Mouse (Mus musculus) MEL (cell line): ENCODE data around the gene Rps28. TPM values are rescaled to one million over a fixed set of nuclear protein-coding genes. Genes with fewer than 3 reads are reported as not detected.

Experiments used
- DNase-seq: peaks from one replicate; pipeline ENCODE4 v3.0.0; 2011; ENCODE audit warnings: low read depth, low spot score
- H3K27ac ChIP-seq: 2 replicates; pipeline ENCODE4 v1.5.1; 2012; ENCODE audit warnings: low read depth, mild to moderate bottlenecking, control low read depth, low read length, moderate library complexity; ENCODE audit not compliant: control insufficient read depth
- H3K27me3 ChIP-seq, 2 experiments: fragments of 150-350 bp in 1 of 2; sonication (generic) in 1 of 2; 2 replicates each; pipeline ENCODE4 v1.6.1; 2012; ENCODE audit warnings: low read length in 2 of 2, mild to moderate bottlenecking in 2 of 2, improper control_type of control experiment in 1 of 2, moderate library complexity in 1 of 2; ENCODE audit not compliant: insufficient read depth in 2 of 2, control insufficient read depth in 1 of 2
- H3K36me3 ChIP-seq, 2 experiments: 2 replicates each; pipeline ENCODE4 v1.6.1; 2012 to 2014; ENCODE audit warnings: low read length in 2 of 2, improper control_type of control experiment in 1 of 2, inconsistent platforms in 1 of 2, mild to moderate bottlenecking in 1 of 2; ENCODE audit not compliant: insufficient read depth in 2 of 2, control insufficient read depth in 1 of 2
- H3K4me1 ChIP-seq, 2 experiments: fragments of 150-350 bp in 1 of 2; sonication (generic) in 1 of 2; 2 replicates each; pipeline ENCODE4 v1.6.1; 2012; ENCODE audit warnings: low read length in 2 of 2, improper control_type of control experiment in 1 of 2, mild to moderate bottlenecking in 1 of 2; ENCODE audit not compliant: insufficient read depth in 2 of 2, control insufficient read depth in 1 of 2
- H3K4me3 ChIP-seq, 2 experiments: fragments of 150-350 bp in 1 of 2; sonication (generic) in 1 of 2; 2 replicates each; pipeline ENCODE4 v1.5.1; 2012; ENCODE audit warnings: low read depth in 2 of 2, low read length in 2 of 2, mild to moderate bottlenecking in 2 of 2, moderate library complexity in 2 of 2, control low read depth in 1 of 2, improper control_type of control experiment in 1 of 2; ENCODE audit not compliant: control insufficient read depth in 1 of 2, insufficient read depth in 1 of 2
- H3K79me2 ChIP-seq: 2 replicates; pipeline ENCODE4 v1.6.1; 2012; ENCODE audit warnings: mild to moderate bottlenecking, low read length, moderate library complexity; ENCODE audit not compliant: control insufficient read depth, poor library complexity, insufficient read depth
- H3K9ac ChIP-seq: 2 replicates; pipeline ENCODE4 v1.6.1; 2012; ENCODE audit warnings: low read depth, mild to moderate bottlenecking, control low read depth, low read length, moderate library complexity; ENCODE audit not compliant: control insufficient read depth, poor library complexity, severe bottlenecking
- H3K9me3 ChIP-seq: fragments of 150-350 bp; sonication (generic); replicated peaks from 2 replicates; pipeline ENCODE4 v1.6.1; 2012; ENCODE audit warnings: mild to moderate bottlenecking, low read length, improper control_type of control experiment, moderate library complexity; ENCODE audit not compliant: insufficient read depth
- BHLHE40 ChIP-seq: IDR thresholded peaks from 2 replicates; pipeline ENCODE4 v1.6.1; 2012; ENCODE audit warnings: low read depth, mild to moderate bottlenecking, inconsistent platforms, low read length, improper control_type of control experiment, borderline replicate concordance
- CHD2 ChIP-seq: IDR thresholded peaks from 2 replicates; pipeline ENCODE4 v1.6.1; 2011; ENCODE audit warnings: low read length, improper control_type of control experiment
- CTCF ChIP-seq, 3 experiments: IDR thresholded peaks in 2 of 3; conservative IDR thresholded peaks in 1 of 3; 2 replicates each; pipeline ENCODE4 v1.5.1; 2011 to 2012; ENCODE audit warnings: low read length in 3 of 3, low read depth in 2 of 3, mild to moderate bottlenecking in 2 of 3, improper control_type of control experiment in 1 of 3, inconsistent platforms in 1 of 3, mixed read lengths in 1 of 3, moderate library complexity in 1 of 3; ENCODE audit not compliant: control insufficient read depth in 1 of 3, insufficient read depth in 1 of 3, poor library complexity in 1 of 3, severe bottlenecking in 1 of 3
- E2F4 ChIP-seq: IDR thresholded peaks from 2 replicates; pipeline ENCODE4 v1.6.1; 2011; ENCODE audit warnings: low read depth, low read length, improper control_type of control experiment, borderline replicate concordance
- ELF1 ChIP-seq: IDR thresholded peaks from 2 replicates; pipeline ENCODE4 v1.6.1; 2014; ENCODE audit warnings: low read depth, mild to moderate bottlenecking, inconsistent platforms, low read length, improper control_type of control experiment, moderate library complexity
- ETS1 ChIP-seq: IDR thresholded peaks from 2 replicates; pipeline ENCODE4 v1.6.1; 2012; ENCODE audit warnings: low read depth, mild to moderate bottlenecking, inconsistent platforms, low read length, improper control_type of control experiment, moderate library complexity
- GATA1 ChIP-seq: IDR thresholded peaks from 2 replicates; pipeline ENCODE4 v1.6.1; 2011; ENCODE audit warnings: low read depth, low read length, improper control_type of control experiment
- MAFK ChIP-seq: IDR thresholded peaks from 2 replicates; pipeline ENCODE4 v1.6.1; 2011; ENCODE audit warnings: low read depth, mild to moderate bottlenecking, low read length, improper control_type of control experiment, borderline replicate concordance
- MAZ ChIP-seq: IDR thresholded peaks from 2 replicates; pipeline ENCODE4 v1.6.1; 2012; ENCODE audit warnings: low read depth, mild to moderate bottlenecking, inconsistent platforms, low read length, improper control_type of control experiment
- MXI1 ChIP-seq: IDR thresholded peaks from 2 replicates; pipeline ENCODE4 v1.6.1; 2011; ENCODE audit warnings: mild to moderate bottlenecking, low read depth, low read length, improper control_type of control experiment
- MYC ChIP-seq: IDR thresholded peaks from 2 replicates; pipeline ENCODE4 v1.6.1; 2011; ENCODE audit warnings: low read depth, mild to moderate bottlenecking, low read length, improper control_type of control experiment, moderate library complexity
- NELFE ChIP-seq: IDR thresholded peaks from 2 replicates; pipeline ENCODE4 v1.6.1; 2011; ENCODE audit warnings: low read depth, low read length, improper control_type of control experiment
- POLR2AphosphoS2 ChIP-seq: IDR thresholded peaks from 2 replicates; pipeline ENCODE4 v1.6.1; 2011; ENCODE audit warnings: low read length, improper control_type of control experiment
- POLR2AphosphoS5 ChIP-seq: IDR thresholded peaks from 2 replicates; pipeline ENCODE4 v1.6.1; 2012; ENCODE audit warnings: low read depth, borderline replicate concordance, mild to moderate bottlenecking, inconsistent platforms, low read length, moderate library complexity, mixed read lengths
- RAD21 ChIP-seq: IDR thresholded peaks from 2 replicates; pipeline ENCODE4 v1.6.1; 2011; ENCODE audit warnings: mild to moderate bottlenecking, low read depth, low read length, improper control_type of control experiment
- RCOR1 ChIP-seq: IDR thresholded peaks from 2 replicates; pipeline ENCODE4 v1.6.1; 2012; ENCODE audit warnings: low read depth, mild to moderate bottlenecking, inconsistent platforms, low read length, improper control_type of control experiment
- SMC3 ChIP-seq: IDR thresholded peaks from 2 replicates; pipeline ENCODE4 v1.6.1; 2011; ENCODE audit warnings: low read depth, low read length, improper control_type of control experiment
- TAL1 ChIP-seq: IDR thresholded peaks from 2 replicates; pipeline ENCODE4 v1.6.1; 2012; ENCODE audit warnings: mild to moderate bottlenecking, inconsistent platforms, low read length, moderate library complexity, mixed read lengths
- TBP ChIP-seq: IDR thresholded peaks from 2 replicates; pipeline ENCODE4 v1.8.0; 2011; ENCODE audit warnings: low read depth, low read length, improper control_type of control experiment
- TCF12 ChIP-seq: IDR thresholded peaks from 2 replicates; pipeline ENCODE4 v1.6.1; 2014; ENCODE audit warnings: low read depth, mild to moderate bottlenecking, inconsistent platforms, low read length, improper control_type of control experiment, moderate library complexity
- UBTF ChIP-seq: IDR thresholded peaks from 2 replicates; pipeline ENCODE4 v1.6.1; 2012; ENCODE audit warnings: low read depth, mild to moderate bottlenecking, inconsistent platforms, low read length, improper control_type of control experiment, moderate library complexity, borderline replicate concordance; ENCODE audit not compliant: insufficient read depth
- ZMIZ1 ChIP-seq: IDR thresholded peaks from 2 replicates; pipeline ENCODE4 v1.6.1; 2012; ENCODE audit warnings: low read depth, mild to moderate bottlenecking, inconsistent platforms, low read length, improper control_type of control experiment, moderate library complexity
- ZNF384 ChIP-seq: IDR thresholded peaks from 2 replicates; pipeline ENCODE4 v1.6.1; 2012; ENCODE audit warnings: low read depth, mild to moderate bottlenecking, inconsistent platforms, low read length, improper control_type of control experiment
- polyA plus RNA-seq, 2 experiments: library from polyadenylated mRNA; stranded (reverse) in 1 of 2; unstranded in 1 of 2; fragments of >175 nt in 1 of 2; fragments of >200 nt in 1 of 2; gene quantifications; 2 replicates each; pipeline versions ENCODE4 v1.2.1 to v1.2.4; 2012; ENCODE audit warnings: low replicate concordance in 2 of 2, low read depth in 1 of 2; ENCODE audit not compliant: insufficient read length in 2 of 2, insufficient read depth in 1 of 2, missing spikeins in 1 of 2
- total RNA-seq: library from RNA; depleted of rRNA; stranded (reverse); fragments of 300-350 nt; gene quantifications from 2 replicates; pipeline ENCODE4 v1.2.3, GENCODE M21; 2012

Gene Rps28
- total and polyA plus RNA-seq, 3 experiments, result 994 to 3,556 (median 2,154) TPM

GRCm38 (mm10) chr17:33783408-33783807 lies 41.0 kb downstream of the Rps28 start:
- Histone ChIP-seq H3K4me1 (peaks cover 0 to 30% of the 10 kb centered on the region in 2 experiments; a peak in 2 of 4 replicates), H3K79me2 (no peaks in the 10 kb centered on the region; the same call in 1 of the 2 replicates), H3K27me3 (no peaks in the 10 kb centered on the region; a peak in 1 of 4 replicates), H3K9me3 (no peaks in the 10 kb centered on the region), H3K27ac (no peak overlapping the region), H3K4me3 (no peak overlapping the region), H3K9ac (no peak overlapping the region), H3K36me3 (peaks cover 0 to 14% of the 10 kb centered on the region in 2 experiments; a peak in 2 of 4 replicates)
- TF ChIP-seq ELF1 (no peak), MAFK (no peak)
- no peak for DNase-seq

GRCm38 (mm10) chr17:33782067-33782466 lies 42.3 kb downstream of the Rps28 start:
- H3K27me3 ChIP-seq, result no peaks in the 10 kb centered on the region
- H3K79me2 ChIP-seq, result no peaks in the 10 kb centered on the region; the same call in 1 of the 2 replicates
- DNase-seq, result no peak
- no peaks in the 10 kb centered on the region for H3K9me3 ChIP-seq
- H3K4me3 ChIP-seq, result peak overlapping the region; percentile 74 to 82
- H3K4me1 ChIP-seq, result peaks cover 0 to 30% of the 10 kb centered on the region in 2 experiments; a peak in 2 of 4 replicates
- peak overlapping the region; percentile 86 for H3K9ac ChIP-seq
- no peak for TF ChIP-seq E2F4
- TF ChIP-seq RAD21, result no peak
- TF ChIP-seq MAZ, result no peak
- TF ChIP-seq CTCF (IDR thresholded peaks at IDR 0.05 in 2 of 3, conservative IDR thresholded peaks at IDR 0.05 in 1 of 3; ENCODE audit: control insufficient read depth in 1 of 3, insufficient read depth in 1 of 3, low read depth in 2 of 3, low read length in 3 of 3, poor library complexity in 1 of 3, severe bottlenecking in 1 of 3), result peak in 1 of 3 experiments; percentile 17; a peak in 1 of 6 replicates
- no peak overlapping the region for H3K27ac ChIP-seq
- peaks cover 0 to 14% of the 10 kb centered on the region in 2 experiments; a peak in 2 of 4 replicates for H3K36me3 ChIP-seq

- H3K4me3 ChIP-seq, result peak within 1 kb of the TSS; percentile 74 to 82
- H3K27ac ChIP-seq, result peak within 1 kb of the TSS; percentile 82
- H3K27me3 ChIP-seq, result no peaks in the 10 kb centered on the region
- peaks cover 0 to 25% of the 10 kb centered on the region in 2 experiments; a peak in 2 of 4 replicates for H3K4me1 ChIP-seq
- peak within 1 kb of the TSS; percentile 86 for H3K9ac ChIP-seq
- peaks cover 0 to 14% of the 10 kb centered on the region in 2 experiments; a peak in 2 of 4 replicates for H3K36me3 ChIP-seq
- no peaks in the 10 kb centered on the region for H3K9me3 ChIP-seq
- peak; percentile 87 for DNase-seq
- H3K79me2 ChIP-seq, result no peaks in the 10 kb centered on the region; the same call in 1 of the 2 replicates
- TF ChIP-seq ETS1 (no peak), CTCF (IDR thresholded peaks at IDR 0.05 in 2 of 3, conservative IDR thresholded peaks at IDR 0.05 in 1 of 3; ENCODE audit: control insufficient read depth in 1 of 3, insufficient read depth in 1 of 3, low read depth in 2 of 3, low read length in 3 of 3, poor library complexity in 1 of 3, severe bottlenecking in 1 of 3) (no peak), POLR2AphosphoS2 (peak; percentile 58; the same call in 1 of the 2 replicates), BHLHE40 (no peak), GATA1 (no peak), ELF1 (no peak), MXI1 (peak; percentile 97), SMC3 (no peak), TCF12 (no peak), RCOR1 (no peak), ZMIZ1 (peak; percentile 82), RAD21 (no peak), MYC (peak; percentile 93), ZNF384 (no peak), TBP (peak; percentile 86), POLR2AphosphoS5 (no peak), NELFE (peak; percentile 60), MAZ (peak; percentile 64), CHD2 (no peak), UBTF (0 out of 2 replicates have a peak, but pooled peaks have one; percentile 42), TAL1 (no peak), E2F4 (no peak)
Measured at GRCm38 (mm10) chr17:33781124-33781977, 43.0 kb downstream of the Rps28 start, which contains the start of gene Angptl4. Angptl4 (minus strand) TSS chr17:33781830.
